Mouse (Mus musculus) heart, postnatal 0 days (tissue): ENCODE results near the gene Mthfd2l.

Experiments used
- CTCF ChIP-seq: IDR thresholded peaks from 2 replicates; pipeline ENCODE4 v1.5.1; 2016; ENCODE audit warnings: antibody characterized with exemption, control low read depth, low read depth
- EP300 ChIP-seq: IDR thresholded peaks from 2 replicates; pipeline ENCODE4 v1.6.1; 2016; ENCODE audit warnings: antibody characterized with exemption, low read depth

- TF ChIP-seq CTCF, result no peak
- TF ChIP-seq EP300, result no peak
Observed at GRCm38 (mm10) chr5:90919495-90919894, 11.4 kb upstream of the Mthfd2l start.
